Mouse (Mus musculus) layer of hippocampus, adult 11-12 months (tissue): ENCODE results near the gene Rgs5.

Source experiments
- DNase-seq: peaks from one replicate; pipeline ENCODE4 v3.0.0; 2022; ENCODE audit warnings: low spot score

The Rgs5 gene

GRCm38 (mm10) chr1:169655256-169655655 lies at the start of gene Rgs5:
Gene Rgs5, plus strand, starts transcription at chr1:169655501.
- DNase-seq, result no peak

DNA sequence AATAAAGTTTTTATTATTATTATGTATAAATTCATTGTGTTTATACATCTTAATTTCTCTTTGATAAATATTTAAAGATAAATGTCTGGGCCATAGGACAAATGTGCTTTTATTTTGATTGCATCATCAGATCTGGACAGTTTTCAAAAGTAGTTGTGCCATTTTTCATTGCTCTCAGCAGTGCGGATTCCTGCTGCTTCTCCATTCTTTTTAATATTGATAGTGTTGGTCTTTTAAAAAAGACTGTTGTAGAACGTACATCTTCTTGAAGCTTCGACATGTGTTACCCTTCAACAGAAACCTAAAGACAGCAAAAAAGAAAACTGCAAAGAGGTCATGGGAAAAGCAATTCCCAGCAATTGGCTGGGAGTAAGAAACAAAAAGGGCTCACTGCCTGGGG lies 49.1 kb upstream of the Rgs5 start:
- DNase-seq, result no peak

DNA sequence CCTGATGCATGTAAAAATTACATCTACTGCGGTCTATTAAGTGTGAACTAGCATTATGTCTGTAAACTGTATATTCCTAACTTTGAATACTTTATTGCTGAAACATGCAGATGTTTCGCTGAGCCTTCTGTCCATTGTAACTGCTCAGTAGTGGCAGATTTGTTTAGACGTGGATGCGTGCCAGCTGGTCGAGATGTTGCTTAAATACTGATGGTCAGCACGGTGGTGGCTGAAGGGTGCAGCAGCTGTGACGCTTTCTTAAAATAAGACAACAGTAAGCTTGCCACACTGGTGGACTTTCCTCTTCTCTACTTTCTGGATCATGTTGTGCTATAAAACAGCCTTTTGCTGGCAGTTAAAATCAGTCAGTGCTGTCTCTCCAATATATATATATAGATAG lies 25.6 kb upstream of the Rgs5 start:
- no peak for DNase-seq

GRCm38 (mm10) chr1:169637251-169637750 lies 18.0 kb upstream of the Rgs5 start:
- DNase-seq, result no peak

GRCm38 (mm10) chr1:169644884-169645653 lies 10.2 kb upstream of the Rgs5 start:
- DNase-seq, result no peak

DNA sequence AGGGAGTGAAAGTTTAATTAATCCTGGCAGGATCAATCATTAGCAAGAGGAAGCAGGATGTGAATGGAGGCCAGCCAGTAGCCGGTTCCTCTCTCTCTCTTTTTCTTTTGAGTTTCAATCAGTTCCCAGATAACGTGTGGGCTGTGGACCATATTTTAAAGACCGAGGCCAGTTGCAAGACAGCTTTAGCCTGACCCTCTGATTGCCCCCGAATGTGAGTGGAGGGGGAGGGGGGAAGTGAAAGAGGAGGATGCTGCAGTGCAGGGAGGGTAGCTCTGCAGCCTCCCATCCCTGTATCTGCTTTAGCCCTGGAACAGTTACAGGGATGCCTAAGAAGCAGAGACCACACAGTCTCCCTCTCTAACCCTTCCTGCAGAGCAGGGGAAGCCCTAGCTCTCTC lies 4.2 kb downstream of the Rgs5 start:
- DNase-seq, result no peak

DNA sequence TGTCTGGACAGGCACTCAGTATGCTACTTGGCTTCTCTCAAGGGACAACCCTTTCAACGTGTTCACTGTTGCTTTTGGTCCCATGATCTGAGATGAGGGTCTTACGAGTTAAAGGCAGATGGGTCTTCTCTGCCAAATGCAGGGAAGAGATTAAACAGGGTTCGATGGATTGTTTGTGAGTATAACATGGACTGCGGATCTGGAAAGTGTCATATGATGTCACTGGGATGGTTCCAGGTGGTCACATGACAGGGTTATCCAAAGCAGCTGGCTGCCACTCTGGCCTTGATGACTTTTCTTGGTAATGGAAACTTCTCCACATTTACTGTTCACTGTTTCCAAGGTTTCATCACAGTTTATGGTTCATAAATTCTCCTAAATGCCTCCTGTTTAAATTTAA lies 12.0 kb downstream of the Rgs5 start:
- no peak for DNase-seq

DNA sequence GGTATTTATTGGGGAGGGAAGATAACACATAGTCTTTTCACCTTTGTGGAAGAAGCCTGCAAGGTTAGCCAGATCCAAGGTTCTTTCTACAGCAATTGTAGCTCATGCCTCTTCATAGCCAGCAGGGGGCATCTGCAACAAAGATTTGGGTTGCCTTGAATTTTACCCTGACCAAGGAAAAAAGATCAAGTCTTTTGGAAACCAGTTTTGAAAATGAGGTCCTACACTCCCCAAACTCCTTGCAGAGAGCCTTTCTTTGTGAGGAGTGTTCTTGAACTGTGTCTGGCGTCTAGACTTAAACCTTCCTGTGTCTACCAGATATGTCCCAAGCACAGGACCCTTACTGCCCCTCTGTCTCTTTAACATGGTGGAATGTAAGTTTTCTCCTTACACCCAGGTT lies 15.4 kb downstream of the Rgs5 start:
- DNase-seq, result no peak

DNA sequence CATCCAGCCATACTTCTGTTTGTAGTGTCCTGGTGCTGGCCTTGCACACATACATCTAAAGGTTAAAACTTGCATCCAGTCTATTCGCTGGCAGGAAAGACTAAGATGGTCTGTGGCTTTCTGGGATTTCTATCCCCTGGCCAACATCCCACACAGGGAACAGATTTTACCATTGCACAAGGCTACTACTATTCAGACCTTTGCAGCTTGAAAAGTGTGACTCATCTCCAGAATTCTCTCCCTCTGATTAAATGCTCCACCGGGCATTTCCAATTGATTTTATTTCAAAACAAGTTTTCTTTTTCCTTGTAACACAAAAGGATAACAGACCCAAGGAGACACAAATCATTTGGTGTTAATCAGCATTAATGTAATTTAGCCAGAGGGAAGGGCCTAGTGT lies 16.5 kb downstream of the Rgs5 start:
- no peak for DNase-seq

DNA sequence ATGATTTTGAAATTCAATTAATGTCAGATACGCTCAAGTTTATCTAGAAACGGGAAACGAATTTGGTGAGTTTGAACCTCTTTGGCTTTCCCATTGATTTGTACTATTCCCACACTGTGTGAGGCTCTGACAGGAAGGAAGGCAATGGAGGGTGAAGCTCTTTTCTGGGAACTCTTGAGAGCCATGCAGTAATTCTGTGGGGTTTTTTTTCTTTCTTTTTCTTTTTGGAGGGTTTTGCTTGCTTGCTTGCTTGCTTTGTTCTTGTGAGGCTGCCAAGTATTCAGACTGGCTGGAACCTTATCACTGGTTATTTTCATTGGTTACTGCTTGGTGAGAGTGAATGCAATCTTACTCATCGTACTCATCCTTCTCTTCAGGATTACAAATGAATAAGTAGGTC lies 17.0 kb downstream of the Rgs5 start:
- DNase-seq, result no peak

- no peak for DNase-seq
Observed at GRCm38 (mm10) chr1:169674116-169674515, 18.8 kb downstream of the Rgs5 start.

DNA sequence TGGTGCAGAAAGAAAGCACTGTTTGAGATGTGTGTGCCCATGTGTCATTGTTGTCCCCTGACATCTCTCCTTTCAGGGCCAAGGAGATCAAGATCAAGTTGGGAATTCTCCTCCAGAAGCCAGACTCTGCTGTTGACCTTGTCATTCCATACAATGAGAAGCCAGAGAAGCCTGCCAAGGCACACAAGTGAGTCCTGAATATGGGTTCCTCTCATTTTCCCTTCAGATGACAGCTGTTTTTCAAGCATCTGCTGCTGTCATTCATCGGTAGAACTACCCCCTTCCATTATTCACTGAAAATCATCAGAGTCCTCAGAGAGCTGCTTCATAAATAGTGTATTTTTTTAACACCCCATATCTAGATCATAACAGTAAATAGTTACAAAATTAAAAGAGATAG lies 21.4 kb downstream of the Rgs5 start:
- DNase-seq, result no peak

DNA sequence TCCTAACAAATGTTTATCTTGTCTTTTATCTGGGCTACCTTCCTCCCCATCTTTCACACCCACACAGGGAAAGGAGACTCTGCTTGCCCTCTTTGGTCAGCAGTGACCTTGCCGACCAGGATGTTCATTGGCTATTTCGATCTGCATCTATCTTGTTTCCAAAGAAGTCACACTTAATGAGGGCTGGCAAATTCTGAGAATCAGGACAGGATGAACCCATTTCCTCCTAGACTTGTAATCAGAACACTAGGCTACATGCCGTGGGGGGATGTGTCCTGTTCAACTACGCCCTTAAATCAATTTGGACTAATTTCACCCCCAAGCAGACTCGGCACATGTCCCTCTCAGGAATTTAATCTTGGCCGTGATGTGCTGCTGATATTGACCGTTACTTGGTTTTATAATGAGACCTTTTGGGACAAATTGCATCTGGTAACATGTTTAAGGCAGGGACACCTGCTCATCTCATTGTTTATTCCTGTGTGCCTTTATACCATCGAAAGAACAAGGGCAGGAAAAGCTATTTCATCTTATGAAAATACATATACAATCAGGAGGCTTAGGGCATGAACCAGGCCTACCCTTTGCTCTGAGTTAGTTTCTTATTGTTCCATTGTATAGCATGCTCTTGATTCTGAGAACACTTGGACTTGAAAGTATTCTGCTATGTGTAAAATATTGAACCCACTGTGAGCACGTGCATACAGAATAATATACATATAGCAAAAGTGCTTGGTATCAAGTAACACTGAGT lies 25.3 kb downstream of the Rgs5 start:
- no peak for DNase-seq

DNA sequence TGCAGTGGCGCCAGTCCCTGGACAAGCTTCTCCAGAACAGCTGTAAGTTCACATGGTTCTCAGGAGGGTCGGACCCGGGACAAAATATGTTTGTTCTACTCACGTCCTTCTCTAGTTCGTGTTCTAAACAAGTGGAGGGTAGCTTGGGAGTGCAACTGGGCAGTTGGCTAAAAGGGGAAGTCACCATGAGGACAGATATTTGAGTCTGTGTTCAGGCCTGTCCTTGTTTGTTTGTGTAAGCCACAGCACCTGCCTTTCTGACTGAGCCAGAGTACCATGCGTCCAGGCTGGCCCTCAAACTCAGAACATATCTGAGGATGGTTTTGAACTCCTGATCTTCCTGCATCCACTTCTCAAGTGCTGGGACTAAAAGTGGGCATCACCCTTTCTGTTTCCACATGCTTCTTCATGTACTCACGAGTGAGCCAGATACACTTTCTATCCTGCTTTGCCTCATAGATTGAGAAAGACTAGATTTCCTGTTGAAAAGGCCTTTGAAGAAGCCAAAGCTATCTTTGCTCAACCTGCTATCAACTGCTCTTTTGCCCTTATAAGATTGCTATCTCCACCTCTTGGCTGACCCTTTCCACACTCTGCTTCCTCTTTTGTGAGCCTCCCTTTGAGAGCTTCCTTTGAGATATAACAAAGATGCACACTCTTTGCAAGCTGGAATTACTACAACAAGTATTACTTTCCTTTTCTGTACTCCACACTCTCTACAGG lies 27.6 kb downstream of the Rgs5 start:
- DNase-seq, result no peak

DNA sequence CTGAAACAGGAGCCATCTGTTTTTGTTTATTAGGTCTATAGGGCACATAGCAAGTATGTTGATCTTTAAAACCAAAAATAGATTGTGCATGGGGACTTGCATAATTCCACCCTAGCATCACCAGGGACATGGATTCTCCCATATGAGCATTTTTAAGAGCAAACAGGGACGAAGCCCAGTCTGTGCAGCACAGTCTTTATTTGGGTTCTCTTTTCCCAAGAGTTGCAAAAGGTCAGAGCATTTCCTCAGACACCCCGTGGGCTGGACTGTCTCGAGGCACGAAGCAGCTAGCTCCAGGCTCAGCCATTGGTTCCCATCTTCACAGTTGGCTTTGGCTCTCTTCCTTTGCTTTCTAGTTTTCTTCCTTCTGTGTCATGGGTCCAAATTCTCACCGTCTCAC lies 30.0 kb downstream of the Rgs5 start:
- DNase-seq, result no peak

- no peak for DNase-seq
Observed at GRCm38 (mm10) chr1:169693040-169693439, 37.7 kb downstream of the Rgs5 start.

- no peak for DNase-seq
Observed at GRCm38 (mm10) chr1:169693537-169693936, 38.2 kb downstream of the Rgs5 start.

DNA sequence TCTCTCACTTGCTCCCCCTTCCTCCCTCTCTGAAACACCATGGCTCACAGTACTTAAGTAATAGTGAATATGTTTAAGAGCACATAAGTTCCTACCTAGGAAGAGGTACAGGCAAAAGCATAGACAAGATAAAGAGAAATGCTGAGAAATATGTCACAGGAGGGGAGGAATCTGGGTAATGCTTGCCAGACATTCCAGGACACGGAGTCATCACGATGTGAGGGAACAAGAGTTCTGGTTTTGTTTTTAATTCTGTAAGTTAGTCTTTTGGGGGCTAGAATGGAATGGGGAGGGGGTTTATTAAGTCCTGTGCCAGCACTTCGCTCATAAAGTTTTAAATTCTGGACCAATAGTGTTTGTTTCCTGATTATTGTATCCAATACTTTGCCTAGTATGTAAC lies 40.1 kb downstream of the Rgs5 start:
- no peak for DNase-seq

DNA sequence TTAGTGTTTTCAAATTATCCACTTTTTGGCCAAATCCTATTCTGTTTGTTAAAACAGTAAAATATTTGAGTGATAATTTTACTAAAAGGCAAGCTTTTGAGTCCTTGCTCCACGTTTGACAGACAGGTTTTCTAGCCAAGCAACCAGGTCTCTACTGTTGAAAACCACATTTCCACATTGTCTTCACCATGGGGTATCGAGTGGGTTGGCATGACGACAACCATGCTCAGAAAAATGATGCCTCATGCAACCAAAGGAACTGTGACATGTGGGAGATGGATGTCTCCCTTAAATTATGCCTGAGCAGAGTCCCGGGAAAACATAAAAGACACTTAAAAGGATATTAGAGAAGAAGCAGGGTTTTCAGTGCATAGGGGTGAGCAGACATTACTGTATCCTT lies 41.9 kb downstream of the Rgs5 start:
- DNase-seq, result no peak

GRCm38 (mm10) chr1:169699184-169699583 lies 43.9 kb downstream of the Rgs5 start:
- DNase-seq, result no peak

- DNase-seq, result no peak
Observed at GRCm38 (mm10) chr1:169704395-169705087, 49.2 kb downstream of the Rgs5 start.

DNA sequence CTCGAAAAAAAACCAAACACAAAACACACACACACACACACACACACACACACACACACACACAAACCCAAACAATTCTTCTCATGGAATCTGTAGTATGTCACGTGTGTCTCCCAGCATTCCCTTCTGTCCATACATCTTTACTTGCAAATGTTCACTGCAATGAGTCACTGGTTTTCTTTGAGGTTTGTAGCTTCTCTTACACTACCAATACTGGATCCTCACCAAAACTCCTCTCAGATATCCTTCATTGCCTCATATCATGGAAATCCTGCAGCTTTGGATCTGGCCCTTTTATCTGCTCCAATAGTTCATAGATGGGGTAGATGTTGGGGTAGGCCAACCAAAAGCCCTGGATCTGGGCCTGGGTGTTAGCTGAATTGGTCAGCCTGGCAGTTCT lies 66.5 kb downstream of the Rgs5 start:
- no peak for DNase-seq
